Mouse (Mus musculus): Measurements from ENCODE around the gene Emp1. TPM values are rescaled to one million over a fixed set of nuclear protein-coding genes. Genes with fewer than 3 reads are reported as not detected.
A peak's percentile ranks its signal among the peaks of the same experiment; 100 is the strongest.

Emp1 gene
- total RNA-seq, 2 experiments from 2014 or later: 2.4 to 3.9 TPM

GRCm38 (mm10) chr6:135362098-135362458 is 267 bp upstream of the Emp1 start:
- intact Hi-C loops (cut with DNase I): no loop called here

GRCm38 (mm10) chr6:135363344-135364040 is 1.1 kb downstream of the Emp1 start:
- DNase-seq (ENCODE audit: low spot score in 2 of 2): no peak
- intact Hi-C loops (cut with DNase I): no loop called here

More at GRCm38 (mm10) chr6:135362098-135362458, 267 bp upstream of the Emp1 start:
- DNase-seq (ENCODE audit: low spot score in 2 of 2): no peak

- DNase-seq (ENCODE audit: low spot score in 2 of 2): no peak
- intact Hi-C loops (cut with DNase I): no loop called here
Observed at GRCm38 (mm10) chr6:135364041-135364745, 1.8 kb downstream of the Emp1 start.

- intact Hi-C loops (cut with DNase I): no loop called here
- no peak for DNase-seq (ENCODE audit: low spot score in 2 of 2)
Observed at GRCm38 (mm10) chr6:135364891-135365301, 2.6 kb downstream of the Emp1 start.

GRCm38 (mm10) chr6:135365614-135366013 is 3.3 kb downstream of the Emp1 start:
- intact Hi-C loops (cut with DNase I): no loop called here
- no peak for DNase-seq (ENCODE audit: low spot score in 2 of 2)

GRCm38 (mm10) chr6:135368230-135368629 is 5.9 kb downstream of the Emp1 start:
- intact Hi-C loops (cut with DNase I): loop anchor here (2.0 kb wide), 1 partner anchor 119 kb away; no protein-coding TSS in a partner anchor
- no peak for DNase-seq (ENCODE audit: low spot score in 2 of 2)

- peak; percentile 45 to 70 for DNase-seq (ENCODE audit: low spot score in 2 of 2)
- intact Hi-C loops (cut with DNase I): loop anchor here (2.0 kb wide), 1 partner anchor 121 kb away; no protein-coding TSS in a partner anchor
Observed at GRCm38 (mm10) chr6:135369551-135369968, 7.2 kb downstream of the Emp1 start.

- DNase-seq (ENCODE audit: low spot score in 2 of 2): no peak
- intact Hi-C loops (cut with DNase I): no loop called here
Observed at GRCm38 (mm10) chr6:135370954-135371353, 8.6 kb downstream of the Emp1 start.

- no peak for DNase-seq (ENCODE audit: low spot score in 2 of 2)
- intact Hi-C loops (cut with DNase I): no loop called here
Observed at GRCm38 (mm10) chr6:135373357-135373756, 11.0 kb downstream of the Emp1 start.

GRCm38 (mm10) chr6:135375818-135376217 is 13.5 kb downstream of the Emp1 start:
- intact Hi-C loops (cut with DNase I): loop anchor here (2.0 to 5.0 kb wide), 2 partner anchors 225 to 289 kb away; no protein-coding TSS in a partner anchor
- DNase-seq (ENCODE audit: low spot score in 2 of 2): no peak

GRCm38 (mm10) chr6:135376248-135376647 is 13.9 kb downstream of the Emp1 start:
- intact Hi-C loops (cut with DNase I): loop anchor here (2.0 to 5.0 kb wide), 2 partner anchors 225 to 289 kb away; no protein-coding TSS in a partner anchor
- no peak for DNase-seq (ENCODE audit: low spot score in 2 of 2)

- DNase-seq (ENCODE audit: low spot score in 2 of 2): peak; percentile 70 to 79
- intact Hi-C loops (cut with DNase I): loop anchor here (1.0 to 5.0 kb wide), 3 partner anchors 128 to 290 kb away; no protein-coding TSS in a partner anchor
Observed at GRCm38 (mm10) chr6:135377583-135378319, 15.4 kb downstream of the Emp1 start.

GRCm38 (mm10) chr6:135383919-135384318 is 21.6 kb downstream of the Emp1 start:
- intact Hi-C loops (cut with DNase I): no loop called here
- DNase-seq (ENCODE audit: low spot score in 2 of 2): no peak

- DNase-seq (ENCODE audit: low spot score in 2 of 2): peak; percentile 20 to 88
- intact Hi-C loops (cut with DNase I): loop anchor here (5.0 kb wide), 1 partner anchor 294 kb away; no protein-coding TSS in a partner anchor
Observed at GRCm38 (mm10) chr6:135385738-135386459, 23.6 kb downstream of the Emp1 start.

- intact Hi-C loops (cut with DNase I): loop anchor here (5.0 kb wide), 1 partner anchor 295 kb away; no protein-coding TSS in a partner anchor
- no peak for DNase-seq (ENCODE audit: low spot score in 2 of 2)
Observed at GRCm38 (mm10) chr6:135387653-135388052, 25.3 kb downstream of the Emp1 start.

GRCm38 (mm10) chr6:135388711-135389110 is 26.4 kb downstream of the Emp1 start:
- intact Hi-C loops (cut with DNase I): loop anchor here (5.0 kb wide), 1 partner anchor 296 kb away; no protein-coding TSS in a partner anchor

GRCm38 (mm10) chr6:135390398-135390797 is 28.1 kb downstream of the Emp1 start:
- DNase-seq (ENCODE audit: low spot score in 2 of 2): no peak
- intact Hi-C loops (cut with DNase I): no loop called here

More at GRCm38 (mm10) chr6:135388711-135389110, 26.4 kb downstream of the Emp1 start:
- DNase-seq (ENCODE audit: low spot score in 2 of 2): no peak

- no peak for DNase-seq (ENCODE audit: low spot score in 2 of 2)
- intact Hi-C loops (cut with DNase I): no loop called here
Observed at GRCm38 (mm10) chr6:135395375-135395774, 33.0 kb downstream of the Emp1 start.

GRCm38 (mm10) chr6:135397089-135397488 is 34.7 kb downstream of the Emp1 start:
- no peak for DNase-seq (ENCODE audit: low spot score in 2 of 2)
- intact Hi-C loops (cut with DNase I): no loop called here
